Mouse (Mus musculus) limb, embryonic 12.5 days (tissue): ENCODE data around the gene Camk2g. TPM values are rescaled to one million over a fixed set of nuclear protein-coding genes. Genes with fewer than 3 reads are reported as not detected.
"Not testable (repeated sequence)": the region's sequence is repeated elsewhere in the genome, so short reads cannot be mapped to it uniquely, and the experiment has no call there.

Experiments
- ATAC-seq: fragments of 200-750 bp; cut with Nextera tagmentation; 2 replicates; pipeline ENCODE4 v1.8.0; 2017; ENCODE audit warnings: low read depth, moderate TSS enrichment; ENCODE audit not compliant: insufficient number of reproducible peaks, insufficient read depth, low FRiP score, low TSS enrichment
- H3K27ac ChIP-seq: fragments of 300-500 bp; sonication (generic); 2 replicates; pipeline ENCODE4 v1.5.1; 2016; ENCODE audit warnings: mild to moderate bottlenecking, moderate library complexity
- H3K27me3 ChIP-seq: fragments of 300-500 bp; sonication (generic); 2 replicates; pipeline ENCODE4 v1.6.1; 2016; ENCODE audit warnings: mild to moderate bottlenecking, moderate library complexity
- H3K36me3 ChIP-seq: fragments of 300-500 bp; sonication (generic); 2 replicates; pipeline ENCODE4 v1.6.1; 2016; ENCODE audit warnings: mild to moderate bottlenecking, moderate library complexity
- H3K4me1 ChIP-seq: fragments of 300-500 bp; sonication (generic); replicated peaks from 2 replicates; pipeline ENCODE4 v1.6.1; 2016
- H3K4me2 ChIP-seq: fragments of 300-500 bp; sonication (generic); 2 replicates; pipeline ENCODE4 v1.6.1; 2016; ENCODE audit warnings: mild to moderate bottlenecking, moderate library complexity
- H3K4me3 ChIP-seq: fragments of 300-500 bp; sonication (generic); replicated peaks from 2 replicates; pipeline ENCODE4 v1.5.1; 2016; ENCODE audit warnings: mild to moderate bottlenecking
- H3K9ac ChIP-seq: fragments of 300-500 bp; sonication (generic); replicated peaks from 2 replicates; pipeline ENCODE4 v1.6.1; 2016; ENCODE audit warnings: mild to moderate bottlenecking, moderate library complexity
- H3K9me3 ChIP-seq: fragments of 300-500 bp; sonication (generic); 2 replicates; pipeline ENCODE4 v1.6.1; 2016; ENCODE audit warnings: mild to moderate bottlenecking, moderate library complexity
- WGBS: fragments of 180-500 bp; shearing (Covaris S2); methylation state at CpG from one replicate; pipeline ENCODE4 v1.1.7; 2016; 5-methylcytosine and 5-hydroxymethylcytosine counted together
- polyA plus RNA-seq: library from polyadenylated mRNA; unstranded; fragments of >200 nt; fragmentation: Nextera tagmentation; extraction: Ambion mirVana; gene quantifications from 2 replicates; pipeline ENCODE4 v1.2.1, GENCODE M21; 2016

Camk2g gene
- polyA plus RNA-seq, 1 experiment from 2014 or later, result 59.0 TPM

DNA sequence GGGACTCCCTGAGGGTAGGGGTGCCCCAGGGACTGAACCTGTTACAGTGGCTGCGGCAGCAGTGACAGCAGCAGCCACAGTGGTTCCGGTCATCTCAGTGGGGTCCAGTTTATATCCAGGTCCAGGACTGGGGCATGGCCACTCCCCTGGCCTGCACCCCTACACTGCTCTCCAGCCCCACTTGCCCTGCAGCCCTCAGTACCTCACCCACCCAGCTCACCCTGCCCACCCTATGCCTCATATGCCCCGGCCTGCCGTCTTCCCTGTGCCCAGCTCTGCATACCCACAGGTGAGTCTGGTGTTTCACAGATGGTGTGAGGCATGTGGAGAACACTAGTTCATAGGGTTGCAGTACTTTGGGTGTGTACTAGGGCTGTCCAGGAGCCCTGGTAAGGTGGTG lies 72.5 kb downstream of the Camk2g start:
- H3K4me1 ChIP-seq, result no peaks in the 10 kb centered on the region
- no peaks in the 10 kb centered on the region for H3K9me3 ChIP-seq
- peaks cover 99% of the 10 kb centered on the region for H3K36me3 ChIP-seq
- ATAC-seq, result peak; percentile 46; the same call in 1 of the 2 replicates
- no peaks in the 10 kb centered on the region for H3K27me3 ChIP-seq
- H3K4me2 ChIP-seq, result no peak overlapping the region
- no peak overlapping the region for H3K27ac ChIP-seq
- H3K4me3 ChIP-seq, result no peak overlapping the region
- no peak overlapping the region for H3K9ac ChIP-seq
- WGBS, result 87% methylated on average over 4 of the region's 4 CpGs

DNA sequence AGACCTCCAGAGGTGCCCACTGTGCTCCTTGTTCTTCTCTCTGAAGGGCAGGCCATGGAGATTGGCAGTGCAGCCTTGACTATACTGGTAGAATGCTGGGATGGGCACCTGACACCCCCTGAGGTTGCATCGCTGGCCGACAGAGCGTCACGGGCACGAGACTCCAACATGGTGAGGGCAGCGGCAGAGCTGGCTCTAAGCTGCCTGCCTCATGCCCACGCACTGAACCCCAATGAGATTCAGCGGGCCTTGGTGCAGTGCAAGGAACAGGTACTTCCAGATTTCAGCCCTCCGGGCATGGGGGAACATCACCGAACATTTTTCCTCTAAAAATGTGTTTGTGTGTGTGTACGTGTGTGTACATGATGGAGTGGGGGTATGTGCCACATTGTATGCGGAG lies 74.1 kb downstream of the Camk2g start:
- Histone ChIP-seq H3K4me1 (no peaks in the 10 kb centered on the region), H3K9ac (no peak overlapping the region), H3K27ac (no peak overlapping the region), H3K36me3 (peaks cover 99% of the 10 kb centered on the region), H3K27me3 (no peaks in the 10 kb centered on the region), H3K4me3 (no peak overlapping the region), H3K4me2 (no peak overlapping the region), H3K9me3 (no peaks in the 10 kb centered on the region)
- WGBS, result 94% methylated on average over 12 of the region's 12 CpGs
- no peak for ATAC-seq

DNA sequence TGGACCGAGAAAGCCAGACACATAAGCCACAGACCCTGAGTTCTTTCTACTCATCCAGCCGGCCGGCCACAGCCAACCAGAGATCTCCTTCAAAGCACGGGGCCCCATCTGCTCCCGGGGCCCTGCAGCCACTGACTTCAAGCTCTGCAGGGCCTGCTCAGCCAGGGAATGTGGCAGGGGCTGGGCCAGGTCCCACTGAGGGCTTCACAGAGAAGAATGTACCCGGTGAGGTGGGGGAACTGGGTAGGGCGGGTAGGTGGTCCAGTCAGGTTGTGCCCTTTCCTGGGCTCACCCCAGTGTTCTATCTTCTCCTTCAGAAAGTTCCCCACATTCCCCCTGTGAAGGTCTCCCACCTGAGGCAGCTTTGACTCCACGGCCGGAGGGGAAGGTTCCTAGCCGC lies 75.4 kb downstream of the Camk2g start:
- no peaks in the 10 kb centered on the region for H3K9me3 ChIP-seq
- no peak for ATAC-seq
- no peak overlapping the region for H3K9ac ChIP-seq
- H3K27ac ChIP-seq, result no peak overlapping the region
- no peaks in the 10 kb centered on the region for H3K27me3 ChIP-seq
- H3K4me2 ChIP-seq, result no peak overlapping the region
- no peaks in the 10 kb centered on the region for H3K4me1 ChIP-seq
- no peak overlapping the region for H3K4me3 ChIP-seq
- peaks cover 100% of the 10 kb centered on the region for H3K36me3 ChIP-seq
- 88% methylated on average over 10 of the region's 10 CpGs for WGBS

DNA sequence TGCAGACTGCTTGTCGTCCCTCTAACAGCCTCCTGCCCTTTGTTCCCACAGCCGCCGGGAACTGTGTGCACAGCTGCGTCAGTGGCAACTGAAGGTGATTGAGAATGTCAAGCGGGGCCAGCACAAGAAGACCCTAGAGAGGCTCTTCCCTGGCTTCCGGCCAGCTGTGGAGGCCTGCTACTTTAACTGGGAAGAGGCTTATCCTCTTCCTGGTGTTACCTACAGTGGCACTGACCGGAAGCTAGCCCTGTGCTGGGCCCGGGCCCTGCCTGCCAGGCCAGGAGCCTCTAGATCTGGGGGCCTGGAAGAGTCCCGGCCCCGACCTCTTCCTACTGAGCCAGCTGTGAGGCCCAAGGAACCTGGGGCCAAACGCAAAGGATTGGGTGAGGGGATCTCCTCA lies 80.1 kb downstream of the Camk2g start:
- Histone ChIP-seq H3K36me3 (peaks cover 90% of the 10 kb centered on the region), H3K9me3 (no peaks in the 10 kb centered on the region), H3K4me1 (peaks cover 9% of the 10 kb centered on the region), H3K27ac (no peak overlapping the region), H3K9ac (no peak overlapping the region), H3K4me3 (no peak overlapping the region), H3K27me3 (no peaks in the 10 kb centered on the region), H3K4me2 (no peak overlapping the region)
- 86% methylated on average over 11 of the region's 11 CpGs for WGBS
- no peak for ATAC-seq

DNA sequence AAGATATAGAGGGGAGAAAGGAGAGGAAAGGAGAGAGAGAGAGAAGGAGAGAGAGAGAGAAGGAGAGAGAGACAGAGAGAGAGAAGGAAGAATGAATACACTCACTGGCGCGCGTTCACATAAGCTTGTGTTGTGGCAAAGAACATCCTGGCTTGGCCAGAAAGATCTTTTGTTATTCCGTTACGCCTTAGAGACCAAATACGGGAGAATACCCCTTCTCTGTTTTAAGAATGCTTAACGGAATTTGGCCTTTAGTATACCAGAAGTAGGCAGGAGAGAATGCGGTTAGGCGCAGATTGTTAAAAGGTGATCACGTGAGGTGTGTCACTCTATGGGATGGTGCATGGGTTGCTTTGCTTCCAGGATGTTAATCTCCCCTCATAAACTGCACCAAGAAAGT lies 85.6 kb downstream of the Camk2g start:
- no peaks in the 10 kb centered on the region for H3K27me3 ChIP-seq
- no peaks in the 10 kb centered on the region for H3K9me3 ChIP-seq
- H3K36me3 ChIP-seq, result peaks cover 51% of the 10 kb centered on the region
- peak overlapping the region; percentile 99 for H3K4me3 ChIP-seq
- no peak for ATAC-seq
- H3K4me1 ChIP-seq, result peaks cover 25% of the 10 kb centered on the region
- 8% methylated on average over 10 of the region's 10 CpGs for WGBS
- peak overlapping the region; percentile 86 for H3K4me2 ChIP-seq
- H3K9ac ChIP-seq, result peak overlapping the region; percentile 96
- H3K27ac ChIP-seq, result peak overlapping the region; percentile 41; the same call in 1 of the 2 replicates

DNA sequence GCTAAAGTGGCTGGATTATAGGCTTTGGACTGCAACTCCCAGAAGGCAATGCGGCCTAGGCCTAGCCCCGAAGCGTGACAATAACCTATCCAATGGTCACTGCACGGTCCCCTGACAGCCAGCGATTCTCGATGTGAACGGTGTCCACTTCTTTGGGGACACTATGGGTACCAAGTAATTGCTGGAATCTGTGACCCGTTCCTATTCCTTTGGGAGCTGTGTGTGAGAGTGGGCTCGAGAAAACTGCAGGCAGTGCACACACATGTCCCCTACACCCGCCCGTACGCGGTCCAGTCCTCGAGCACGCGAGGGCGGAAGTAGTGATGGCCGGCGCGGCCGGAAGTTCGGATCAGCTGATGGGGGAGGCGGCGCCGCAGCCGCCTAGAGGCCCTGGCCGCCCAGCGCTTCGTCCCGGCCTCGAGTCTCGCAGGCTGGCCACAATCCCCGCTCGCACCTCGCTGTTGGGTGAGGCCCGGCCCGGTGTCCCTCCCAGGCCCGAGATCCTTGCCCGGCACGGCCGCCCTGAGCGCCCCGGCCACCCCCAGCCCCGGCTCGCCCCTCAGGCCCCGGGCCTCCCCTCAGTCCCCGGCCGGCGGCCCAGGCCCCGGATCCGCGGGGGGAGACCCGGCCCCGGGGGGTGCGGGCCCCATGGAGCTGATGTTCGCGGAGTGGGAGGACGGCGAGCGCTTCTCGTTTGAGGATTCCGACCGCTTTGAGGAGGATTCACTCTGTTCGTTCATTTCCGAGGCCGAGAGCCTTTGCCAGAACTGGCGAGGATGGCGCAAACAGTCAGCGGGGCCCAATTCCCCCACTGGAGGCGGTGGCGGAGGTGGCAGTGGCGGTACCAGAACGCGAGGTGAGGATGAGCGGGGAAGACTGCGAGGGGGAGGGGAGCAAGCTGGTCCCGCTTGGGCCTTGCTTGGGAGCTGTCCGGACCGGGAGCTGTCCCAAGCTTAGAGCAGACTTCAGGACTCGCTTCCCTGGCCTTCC lies 86.4 kb downstream of the Camk2g start, which contains the start of gene Zswim8:
Gene Zswim8, plus strand, starts transcription at position 352 of the 990 bp plus-strand sequence.
- H3K27me3 ChIP-seq, result no peaks in the 10 kb centered on the region
- H3K9ac ChIP-seq, result peak within 1 kb of the TSS; percentile 96
- H3K4me2 ChIP-seq, result peak within 1 kb of the TSS; percentile 86
- ATAC-seq, result peak; percentile 92
- peaks cover 25% of the 10 kb centered on the region for H3K4me1 ChIP-seq
- peak within 1 kb of the TSS; percentile 99 for H3K4me3 ChIP-seq
- peaks cover 44% of the 10 kb centered on the region for H3K36me3 ChIP-seq
- under 1% methylated on average over 77 of the region's 80 CpGs for WGBS
- no peaks in the 10 kb centered on the region for H3K9me3 ChIP-seq
- H3K27ac ChIP-seq, result peak within 1 kb of the TSS; percentile 76

DNA sequence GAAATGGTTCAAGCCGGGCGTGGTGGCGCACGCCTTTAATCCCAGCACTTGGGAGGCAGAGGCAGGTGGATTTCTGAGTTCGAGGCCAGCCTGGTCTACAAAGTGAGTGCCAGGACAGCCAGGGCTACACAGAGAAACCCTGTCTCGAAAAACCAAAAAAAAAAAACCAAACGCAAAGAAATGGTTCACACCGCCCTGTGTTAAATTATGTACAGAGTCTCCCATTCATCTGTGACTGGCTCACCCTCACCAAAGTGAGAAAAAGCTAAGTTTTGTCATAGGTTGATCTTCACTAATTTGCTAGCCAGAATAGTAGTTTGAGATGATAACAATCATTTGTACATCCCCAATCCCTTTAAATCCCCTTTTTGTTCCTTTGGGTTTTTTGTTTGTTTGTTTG lies 90.4 kb downstream of the Camk2g start:
- H3K27me3 ChIP-seq, ATAC-seq, H3K9me3 ChIP-seq: not testable (repeated sequence)
- Histone ChIP-seq H3K9ac (peak overlapping the region; percentile 87), H3K4me2 (peak overlapping the region; percentile 65), H3K27ac (peak overlapping the region; percentile 94), H3K4me3 (peak overlapping the region; percentile 74), H3K4me1 (peaks cover 29% of the 10 kb centered on the region), H3K36me3 (peaks cover 35% of the 10 kb centered on the region)
- 10% methylated on average over 8 of the region's 8 CpGs for WGBS

DNA sequence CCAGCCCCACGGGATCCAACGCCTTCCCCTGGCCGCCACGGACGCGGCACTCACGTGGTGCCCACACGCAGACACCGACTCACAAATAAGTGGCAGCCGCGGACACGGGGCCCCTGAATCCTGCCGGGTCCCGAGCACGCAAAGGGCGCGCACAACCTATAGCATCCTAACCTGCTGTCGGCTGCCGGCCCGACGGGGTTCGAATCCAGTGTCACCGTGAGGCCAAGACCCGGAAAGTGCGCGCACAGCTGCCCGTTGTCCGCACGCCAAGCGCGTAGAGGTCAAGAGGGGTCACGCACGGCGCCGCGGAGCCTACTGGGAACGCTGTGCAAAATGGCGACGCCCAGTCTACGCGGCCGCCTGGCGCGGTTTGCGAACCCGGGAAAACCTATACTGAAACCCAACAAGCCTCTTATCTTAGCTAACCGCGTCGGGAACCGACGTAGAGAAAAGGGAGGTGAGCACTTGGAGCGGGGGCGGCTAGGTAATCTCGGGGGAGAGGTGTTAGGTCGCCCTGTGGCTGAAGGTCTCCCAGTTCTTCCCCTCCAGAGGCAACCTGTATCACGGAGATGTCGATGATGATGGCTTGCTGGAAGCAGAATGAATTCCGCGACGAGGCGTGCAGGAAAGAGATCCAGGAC lies 91.0 kb downstream of the Camk2g start, which contains the start of gene Chchd1:
Gene Chchd1, plus strand, starts transcription at position 266 of the 641 bp plus-strand sequence.
- H3K27me3 ChIP-seq, result no peaks in the 10 kb centered on the region
- H3K4me3 ChIP-seq, result peak within 1 kb of the TSS; percentile 74
- peak within 1 kb of the TSS; percentile 94 for H3K27ac ChIP-seq
- H3K9me3 ChIP-seq, result no peaks in the 10 kb centered on the region
- H3K4me1 ChIP-seq, result peaks cover 31% of the 10 kb centered on the region
- peaks cover 40% of the 10 kb centered on the region for H3K36me3 ChIP-seq
- H3K4me2 ChIP-seq, result peak within 1 kb of the TSS; percentile 65
- peak within 1 kb of the TSS; percentile 87 for H3K9ac ChIP-seq
- peak; percentile 72 for ATAC-seq
- WGBS, result under 1% methylated on average over 61 of the region's 61 CpGs

DNA sequence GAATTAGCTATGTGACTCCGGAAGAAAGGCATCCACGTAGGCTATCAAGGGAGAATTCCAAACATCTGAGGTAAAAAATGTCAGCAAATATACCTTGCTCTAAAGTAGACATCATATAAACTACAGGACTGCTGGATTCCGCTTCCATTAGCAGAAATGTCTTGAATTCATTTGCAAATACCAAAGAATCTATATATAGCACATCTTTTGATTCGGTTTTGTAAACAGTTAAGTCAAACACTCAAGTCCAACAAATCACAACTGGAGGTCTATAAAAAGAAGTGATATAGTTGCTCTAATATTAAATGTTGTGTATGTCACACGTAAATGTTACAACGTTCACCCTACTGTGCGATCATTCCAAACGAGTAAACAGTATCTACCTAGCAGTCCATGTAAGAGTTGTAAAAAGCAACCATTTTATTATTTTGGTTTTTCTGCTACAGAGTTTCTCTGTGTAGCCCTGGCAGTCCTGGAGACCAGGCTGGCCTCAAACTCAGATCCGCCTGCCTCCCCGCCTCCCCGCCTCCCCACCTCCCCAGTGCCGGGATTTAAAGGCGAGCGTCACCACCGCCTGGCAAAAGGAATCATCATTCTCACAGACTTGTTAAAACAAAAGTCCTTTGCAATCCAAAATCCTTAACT lies 91.7 kb downstream of the Camk2g start:
- H3K9ac ChIP-seq, result peak overlapping the region; percentile 87
- peak overlapping the region; percentile 65 for H3K4me2 ChIP-seq
- peaks cover 43% of the 10 kb centered on the region for H3K36me3 ChIP-seq
- peaks cover 37% of the 10 kb centered on the region for H3K4me1 ChIP-seq
- 14% methylated on average over 15 of the region's 15 CpGs for WGBS
- peak overlapping the region; percentile 74 for H3K4me3 ChIP-seq
- peak overlapping the region; percentile 94 for H3K27ac ChIP-seq
- no peaks in the 10 kb centered on the region for H3K9me3 ChIP-seq
- H3K27me3 ChIP-seq, result no peaks in the 10 kb centered on the region
- ATAC-seq, result 0 out of 2 replicates have a peak, but pooled peaks have one; percentile 4

DNA sequence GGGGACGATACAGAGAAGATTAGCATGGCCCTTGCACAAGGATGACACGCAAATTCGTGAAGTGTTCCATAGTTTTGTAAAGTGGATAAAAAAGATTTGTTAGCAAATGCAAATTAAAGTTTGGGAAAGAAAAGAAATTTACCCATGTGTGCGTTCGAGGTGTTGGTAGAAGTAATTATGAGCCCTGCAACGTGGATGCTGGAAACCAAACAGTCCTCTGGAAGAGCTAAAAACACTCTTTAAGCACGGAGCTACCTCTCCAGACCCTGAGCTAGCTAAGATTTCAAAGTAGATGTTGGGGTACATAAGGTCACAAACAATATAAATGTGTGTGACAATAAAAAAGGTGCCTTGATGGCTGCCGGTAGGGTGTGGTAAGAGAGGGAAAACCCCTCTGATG lies 92.3 kb downstream of the Camk2g start:
- ATAC-seq, result no peak
- H3K9me3 ChIP-seq, result no peaks in the 10 kb centered on the region
- peak overlapping the region; percentile 65 for H3K4me2 ChIP-seq
- H3K36me3 ChIP-seq, result peaks cover 43% of the 10 kb centered on the region
- H3K27ac ChIP-seq, result no peak overlapping the region
- H3K4me3 ChIP-seq, result peak overlapping the region; percentile 74; the same call in 1 of the 2 replicates
- 76% methylated on average over 8 of the region's 8 CpGs for WGBS
- no peaks in the 10 kb centered on the region for H3K27me3 ChIP-seq
- H3K9ac ChIP-seq, result no peak overlapping the region
- H3K4me1 ChIP-seq, result peaks cover 41% of the 10 kb centered on the region

DNA sequence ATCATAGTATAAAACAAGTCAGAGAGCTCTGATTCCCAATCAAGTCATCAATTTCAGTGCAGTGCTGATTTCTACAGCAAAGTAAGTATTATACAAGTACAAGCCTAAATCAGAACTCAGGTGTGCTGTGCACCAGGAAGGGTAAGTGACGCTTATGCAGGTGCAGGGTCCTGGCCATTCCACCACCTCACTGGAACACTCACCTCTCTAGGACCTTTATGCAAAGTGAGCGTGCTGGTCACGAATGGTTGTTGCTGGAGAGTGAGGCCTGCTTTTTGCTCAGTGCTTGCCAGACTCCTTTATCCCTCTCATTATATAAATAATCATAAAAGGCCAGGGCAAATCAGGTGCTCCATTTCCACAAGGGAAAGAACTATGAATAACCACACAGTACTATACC lies 93.5 kb downstream of the Camk2g start:
- Histone ChIP-seq H3K4me1 (peaks cover 49% of the 10 kb centered on the region), H3K36me3 (peaks cover 40% of the 10 kb centered on the region), H3K9ac (no peak overlapping the region), H3K4me3 (no peak overlapping the region), H3K4me2 (no peak overlapping the region), H3K9me3 (no peaks in the 10 kb centered on the region), H3K27ac (no peak overlapping the region), H3K27me3 (no peaks in the 10 kb centered on the region)
- no peak for ATAC-seq
- WGBS, result 89% methylated on average over 3 of the region's 3 CpGs
